Mouse (Mus musculus) stomach, postnatal 0 days (tissue): Measurements from ENCODE around the gene Adpgk.

ENCODE experiments used
- CTCF ChIP-seq: IDR thresholded peaks from 2 replicates; pipeline ENCODE4 v1.5.1; 2016; ENCODE audit warnings: antibody characterized with exemption, low read depth, mild to moderate bottlenecking, moderate library complexity
- EP300 ChIP-seq: optimal IDR thresholded peaks from 2 replicates; pipeline ENCODE3; 2016; ENCODE audit warnings: antibody characterized with exemption

DNA sequence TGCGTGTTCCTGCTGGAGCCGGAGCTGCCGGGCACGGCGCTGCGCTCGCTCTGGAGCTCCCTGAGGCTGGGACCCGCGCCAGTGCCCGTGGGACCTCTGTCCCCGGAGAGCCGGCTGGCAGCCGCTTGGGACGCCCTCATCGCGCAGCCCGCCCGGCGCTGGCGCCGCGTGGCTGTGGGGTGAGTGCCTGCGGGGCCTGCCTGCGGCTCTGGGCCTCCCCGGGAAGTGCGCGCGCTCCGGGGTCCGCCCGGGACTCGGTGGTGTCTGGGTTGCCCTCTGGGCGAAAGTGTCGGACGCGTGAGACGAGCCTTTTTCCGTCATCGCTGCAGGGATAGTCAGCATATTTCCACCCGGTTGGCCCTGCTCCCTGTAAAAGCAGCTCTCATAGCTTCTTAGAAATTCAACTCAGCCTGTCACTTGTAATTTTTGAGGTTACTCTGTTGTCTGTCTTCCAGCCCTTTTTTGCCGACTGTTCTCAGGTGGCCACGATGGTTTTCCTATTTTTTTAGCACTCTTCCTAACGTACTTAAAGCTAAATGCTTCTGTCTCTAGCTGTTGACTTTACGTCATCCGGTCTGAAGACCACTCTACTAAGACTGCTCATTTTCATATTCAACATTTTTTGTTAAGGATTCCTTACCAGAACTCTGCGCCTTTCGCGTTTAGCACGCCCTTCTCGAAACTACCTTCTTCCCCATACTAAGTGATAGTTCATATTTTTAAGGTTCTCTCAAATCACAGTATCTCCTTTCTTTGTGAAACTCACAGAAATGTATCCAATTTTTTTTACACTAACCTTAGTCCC is 532 bp downstream of the Adpgk start:
- TF ChIP-seq CTCF: no peak
- no peak for TF ChIP-seq EP300
